Mouse (Mus musculus) C2C12 (cell line): ENCODE data around the gene Nob1. TPM values are rescaled to one million over a fixed set of nuclear protein-coding genes. Genes with fewer than 3 reads are reported as not detected.
A peak's percentile ranks its signal among the peaks of the same experiment; 100 is the strongest.

Experiments used
- H3K27me3 ChIP-seq: one replicate; pipeline ENCODE4 v1.6.1; 2011; ENCODE audit not compliant: control insufficient read depth, insufficient read depth, insufficient read length
- H3K36me3 ChIP-seq: one replicate; pipeline ENCODE4 v1.6.1; 2011; ENCODE audit not compliant: control insufficient read depth, insufficient read depth
- H3K4me3 ChIP-seq: one replicate; pipeline ENCODE4 v1.5.1; 2011; ENCODE audit warnings: mild to moderate bottlenecking, control low read depth; ENCODE audit not compliant: poor library complexity, insufficient read depth, severe bottlenecking
- H3K79me2 ChIP-seq: one replicate; pipeline ENCODE4 v1.6.1; 2011; ENCODE audit not compliant: control insufficient read depth, insufficient read depth
- H3K79me3 ChIP-seq: one replicate; pipeline ENCODE4 v1.6.1; 2011; ENCODE audit warnings: low read depth, control low read depth
- H3ac ChIP-seq: one replicate; pipeline ENCODE3; 2011; ENCODE audit warnings: low read depth; ENCODE audit not compliant: control insufficient read depth, insufficient read length
- CEBPB ChIP-seq: IDR thresholded peaks from one replicate; pipeline ENCODE4 v1.6.1; 2011; ENCODE audit warnings: low read depth, mild to moderate bottlenecking, control low read depth, moderate library complexity
- CTCF ChIP-seq: IDR thresholded peaks from one replicate; pipeline ENCODE4 v1.5.1; 2011; ENCODE audit not compliant: control insufficient read depth, insufficient read depth, insufficient read length
- FOSL1 ChIP-seq: IDR thresholded peaks from one replicate; pipeline ENCODE4 v1.8.0; 2011; ENCODE audit warnings: mild to moderate bottlenecking, low read length; ENCODE audit not compliant: poor library complexity, insufficient read depth, severe bottlenecking
- MAX ChIP-seq: IDR thresholded peaks from one replicate; pipeline ENCODE4 v1.6.1; 2011; ENCODE audit warnings: mild to moderate bottlenecking, control low read depth
- MYOD1 ChIP-seq: IDR thresholded peaks from one replicate; pipeline ENCODE4 v1.6.1; 2011; ENCODE audit warnings: low read depth; ENCODE audit not compliant: control insufficient read depth, insufficient read length
- MYOG ChIP-seq: IDR thresholded peaks from one replicate; pipeline ENCODE4 v1.6.1; 2011; ENCODE audit not compliant: control insufficient read depth, insufficient read length; ENCODE audit errors: extremely low read depth
- USF1 ChIP-seq: IDR thresholded peaks from one replicate; pipeline ENCODE4 v1.6.1; 2011; ENCODE audit warnings: low read depth, mild to moderate bottlenecking, control low read depth, moderate library complexity
- long read RNA-seq, 2 experiments: library from polyadenylated mRNA; unstranded; transcript quantifications; one replicate each; pipeline ENCODE4 v2.0.0; 2019 to 2020
- polyA plus RNA-seq: library from polyadenylated mRNA; unstranded; fragments of >200 nt; fragmentation: generic; extraction: Trizol; gene quantifications from one replicate; pipeline ENCODE4 v1.2.1, GENCODE M21; 2012; ENCODE audit warnings: missing spikeins

Nob1 gene
- polyA plus RNA-seq = 94.5 TPM
- long read RNA-seq, experiment 1, transcript Nob1-201 (9 exons, 1,658 nt) = major isoform, 53 of 61 reads
- long read RNA-seq, experiment 1, partial matches to known transcripts = 2 of 61 reads
- long read RNA-seq, experiment 1, other reads (novel, unspliced or antisense) = 6 of 61 reads
- long read RNA-seq, experiment 2, transcript Nob1-201 (9 exons, 1,658 nt) = major isoform, 308 of 332 reads
- long read RNA-seq, experiment 2, partial matches to known transcripts = 5 of 332 reads
- long read RNA-seq, experiment 2, other reads (novel, unspliced or antisense) = 19 of 332 reads

DNA sequence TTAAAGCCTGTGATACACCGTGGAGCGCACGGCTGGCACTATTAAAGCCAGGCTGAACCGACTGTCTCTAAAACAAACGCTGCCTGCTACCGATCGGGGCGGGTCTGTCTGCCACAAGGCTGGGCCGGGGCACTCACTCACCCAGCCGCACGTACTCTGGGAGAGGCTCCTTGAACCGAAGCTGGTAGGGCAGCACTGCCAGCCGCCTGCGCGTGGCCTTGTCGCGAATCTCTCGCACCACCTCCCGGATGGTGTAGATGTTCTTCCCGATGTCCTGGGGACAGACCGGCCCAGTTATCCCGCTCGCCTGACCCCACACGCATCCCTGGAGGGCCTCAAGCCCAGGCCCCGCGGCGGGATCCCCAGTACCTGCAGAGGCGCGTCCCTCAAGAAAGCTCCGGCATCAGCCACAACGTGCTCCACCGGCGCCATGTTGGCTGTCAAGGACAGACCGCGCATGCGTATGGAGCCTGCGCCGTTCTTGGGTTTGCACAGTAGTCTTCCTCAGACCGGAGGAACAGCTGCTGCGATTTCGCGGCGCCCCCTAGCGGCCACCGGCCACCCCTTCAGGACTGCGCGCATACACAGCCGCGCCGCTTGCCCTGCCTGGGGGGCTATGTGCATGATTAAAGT, at the start of gene Nob1:
Nob1 (minus strand) TSS at position 455 of the 633 bp plus-strand sequence.
- Histone ChIP-seq H3ac (peak within 1 kb of the TSS; percentile 100), H3K79me3 (peaks cover 47% of the 10 kb centered on the region), H3K79me2 (peaks cover 52% of the 10 kb centered on the region), H3K4me3 (peak within 1 kb of the TSS; percentile 87), H3K36me3 (peaks cover 41% of the 10 kb centered on the region), H3K27me3 (no peaks in the 10 kb centered on the region)
- TF ChIP-seq CEBPB = no peak
- no peak for TF ChIP-seq USF1
- peak; percentile 94 for TF ChIP-seq MAX
- TF ChIP-seq MYOD1 = peak; percentile 80
- peak; percentile 97 for TF ChIP-seq CTCF
- no peak for TF ChIP-seq MYOG
- TF ChIP-seq FOSL1 = no peak

DNA sequence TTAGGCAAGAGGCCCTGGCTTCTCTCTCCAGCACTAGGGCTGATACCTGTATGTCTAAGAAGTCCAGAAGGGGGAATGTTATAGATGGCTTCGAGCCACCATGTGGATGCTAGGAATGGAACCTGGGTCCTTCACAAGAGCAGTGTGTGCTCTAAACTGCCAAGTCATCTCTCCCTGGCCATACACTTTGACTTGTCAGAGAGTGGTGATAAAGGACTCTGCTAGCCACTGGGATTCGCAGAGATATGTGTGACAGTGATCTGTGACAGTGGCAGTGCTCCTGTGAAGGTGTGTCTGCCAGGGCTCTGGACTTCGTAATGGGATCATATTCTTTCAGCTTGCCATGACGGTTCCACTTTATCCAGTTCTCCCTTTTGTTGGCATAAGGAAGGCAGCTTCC, 48.5 kb upstream of the Nob1 start:
- TF ChIP-seq USF1 (no peak), MAX (no peak), CEBPB (no peak), CTCF (no peak), FOSL1 (no peak), MYOG (no peak), MYOD1 (no peak)
- no peak overlapping the region for H3K4me3 ChIP-seq
- no peaks in the 10 kb centered on the region for H3K79me2 ChIP-seq
- H3K79me3 ChIP-seq = no peaks in the 10 kb centered on the region
- H3K27me3 ChIP-seq = no peaks in the 10 kb centered on the region
- H3K36me3 ChIP-seq = peaks cover 9% of the 10 kb centered on the region
- no peak overlapping the region for H3ac ChIP-seq

DNA sequence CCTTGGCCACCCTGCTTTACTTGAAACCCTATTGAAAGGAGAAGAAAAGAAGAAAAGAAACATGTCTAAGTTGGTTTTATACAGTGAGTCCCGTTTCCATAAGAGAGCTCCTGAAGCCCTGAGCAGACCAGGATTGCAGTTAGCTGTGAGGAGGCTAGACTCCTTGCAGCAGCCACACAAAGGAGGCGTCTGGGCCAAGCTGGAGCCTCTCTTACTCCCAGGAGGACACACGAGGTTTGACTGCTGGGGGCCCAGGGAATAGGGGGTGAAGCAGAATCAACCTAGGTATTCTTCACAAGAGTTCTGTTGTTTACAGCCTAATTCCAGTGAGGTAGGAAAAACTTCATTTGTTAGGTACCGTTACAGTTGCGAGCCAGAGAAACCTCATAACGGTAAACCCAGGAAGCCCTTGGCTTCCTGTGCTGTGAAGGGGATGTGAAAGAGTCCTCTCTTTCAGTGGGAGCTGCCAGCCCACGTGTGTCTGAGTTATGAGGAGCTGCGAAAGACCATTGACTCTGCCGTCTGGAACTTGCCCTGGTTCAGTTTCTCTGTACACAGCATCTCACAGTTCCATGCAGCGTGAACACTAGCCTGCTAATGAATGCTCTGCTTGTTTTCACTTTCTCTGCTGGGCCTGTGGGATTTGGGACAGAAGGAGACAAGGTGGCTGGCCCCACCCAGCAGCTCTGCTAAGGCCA, 47.7 kb upstream of the Nob1 start:
- Histone ChIP-seq H3K27me3 (no peaks in the 10 kb centered on the region), H3K79me2 (no peaks in the 10 kb centered on the region), H3K79me3 (no peaks in the 10 kb centered on the region), H3K36me3 (peaks cover 9% of the 10 kb centered on the region), H3K4me3 (no peak overlapping the region), H3ac (no peak overlapping the region)
- TF ChIP-seq MYOG (no peak), CEBPB (no peak), MAX (no peak), FOSL1 (no peak), MYOD1 (no peak), CTCF (no peak), USF1 (no peak)

DNA sequence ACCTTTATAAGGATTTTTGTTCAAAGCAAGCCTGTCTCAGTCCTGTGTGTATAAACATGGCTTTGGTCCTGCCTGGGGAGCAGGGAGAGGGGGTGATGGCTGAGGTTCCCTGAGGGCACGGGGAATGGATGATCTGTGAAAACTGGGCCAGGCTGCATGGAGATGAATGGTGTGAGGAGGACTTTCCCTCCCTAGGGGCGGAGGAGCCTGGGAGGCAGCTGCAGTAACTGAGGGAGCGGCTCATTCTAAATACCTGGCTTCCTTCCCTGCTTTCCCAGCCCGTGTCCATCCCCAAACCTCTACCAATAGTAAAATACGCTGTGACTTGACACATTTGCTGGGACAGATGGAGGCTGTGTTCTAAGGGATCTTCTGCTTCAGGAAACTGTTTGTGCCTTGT, 45.5 kb upstream of the Nob1 start:
- H3K36me3 ChIP-seq = peaks cover 14% of the 10 kb centered on the region
- no peaks in the 10 kb centered on the region for H3K27me3 ChIP-seq
- H3K79me3 ChIP-seq = no peaks in the 10 kb centered on the region
- H3K4me3 ChIP-seq = no peak overlapping the region
- H3ac ChIP-seq = no peak overlapping the region
- H3K79me2 ChIP-seq = no peaks in the 10 kb centered on the region
- TF ChIP-seq FOSL1 (no peak), CTCF (no peak), MAX (no peak), USF1 (no peak)

DNA sequence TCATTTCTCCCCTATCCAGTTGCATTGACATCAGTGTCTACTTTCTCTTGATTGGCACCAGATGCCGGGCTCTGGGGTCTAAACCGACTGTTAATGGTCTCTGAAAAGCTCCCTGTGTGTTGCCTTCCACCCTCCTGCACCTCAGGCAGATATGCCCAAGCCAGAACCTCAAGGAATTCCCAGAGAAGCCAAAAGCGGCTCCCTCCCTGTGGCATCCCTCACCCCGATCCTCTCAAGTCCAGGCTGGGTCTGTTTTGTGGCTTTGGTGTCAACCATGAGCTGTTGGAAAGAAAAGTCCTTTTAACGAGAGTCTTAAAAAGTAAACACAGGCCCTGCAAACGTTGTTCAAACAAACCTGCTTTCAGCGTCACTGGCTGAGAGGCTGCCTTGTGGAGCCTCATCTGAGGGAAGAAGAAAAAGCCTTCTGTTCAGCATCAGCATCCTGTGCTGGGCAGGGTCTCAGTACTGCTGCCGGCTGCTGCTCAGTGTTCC, 44.0 kb upstream of the Nob1 start:
- H3ac ChIP-seq = no peak overlapping the region
- no peak overlapping the region for H3K4me3 ChIP-seq
- no peaks in the 10 kb centered on the region for H3K79me2 ChIP-seq
- no peaks in the 10 kb centered on the region for H3K27me3 ChIP-seq
- TF ChIP-seq MYOD1 (no peak), MAX (no peak), CTCF (no peak), FOSL1 (no peak), CEBPB (no peak)
- peaks cover 15% of the 10 kb centered on the region for H3K36me3 ChIP-seq
- H3K79me3 ChIP-seq = no peaks in the 10 kb centered on the region
